Comparison of ENCODE assay signal across 8 mouse cellular contexts in the genomic region with DNA sequence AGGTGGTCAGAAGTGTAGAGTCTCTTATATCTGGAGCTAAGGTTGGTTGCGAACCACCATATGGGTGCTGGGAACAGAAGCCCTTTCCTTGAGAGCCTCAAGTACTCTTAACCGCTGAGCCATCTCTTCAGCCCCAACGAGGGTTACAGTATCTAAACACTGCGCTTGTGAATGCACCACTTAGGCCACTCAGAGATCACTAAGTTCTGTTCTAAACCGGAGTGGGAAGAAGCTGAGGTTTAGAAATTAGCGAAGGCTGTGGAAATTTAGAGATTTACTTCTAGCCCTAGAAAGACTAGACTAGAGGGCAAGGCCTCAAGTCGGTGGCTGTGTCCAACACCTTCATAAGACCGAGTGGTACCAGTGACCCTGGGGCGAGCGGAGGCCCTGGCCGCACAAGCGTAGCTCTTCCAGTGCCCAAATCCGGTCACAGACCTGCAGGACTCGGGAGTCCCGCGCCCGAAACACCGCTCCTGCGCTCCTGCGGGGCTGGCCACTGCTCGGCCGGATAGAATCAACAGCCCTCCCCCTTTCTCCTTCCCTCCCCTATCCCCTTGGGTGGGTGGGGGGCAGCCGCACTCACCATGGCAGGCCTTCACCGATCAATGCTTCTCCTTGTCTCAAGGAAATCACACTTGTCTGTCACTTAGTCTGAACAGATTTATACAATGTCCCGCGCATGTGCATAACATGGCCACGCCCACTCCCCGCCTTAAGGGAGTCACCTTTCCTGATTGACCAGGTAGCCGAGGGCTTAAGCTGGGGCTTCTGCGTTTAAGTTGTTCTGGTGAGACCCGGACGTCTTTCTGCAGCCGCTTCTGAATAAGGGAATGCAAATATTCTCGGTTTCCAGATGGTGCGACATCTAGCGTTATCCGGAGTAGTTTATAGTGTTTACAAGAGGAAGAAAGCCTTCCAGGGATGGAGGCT. TPM values are rescaled to one million over a fixed set of nuclear protein-coding genes. Genes with fewer than 3 reads are reported as not detected.
A peak's percentile ranks its signal among the peaks of the same experiment; 100 is the strongest.
DNase-seq lines count a peak whose midpoint lies in the region; ATAC-seq and TF ChIP-seq lines count a peak whose summit lies in the region.

No protein-coding gene starts in this region.

- WGBS in bone marrow, adult 2 months, result 17% methylated on average over 37 of the region's 37 CpGs
- WGBS in heart, embryonic 11.5 days (ENCODE audit: insufficient replicate concordance), result 8% methylated on average over 37 of the region's 37 CpGs
- WGBS in kidney, embryonic 15.5 days, result 8% methylated on average over 37 of the region's 37 CpGs
- 6% methylated on average over 37 of the region's 37 CpGs for WGBS in limb, embryonic 14.5 days
- WGBS in midbrain, postnatal 0 days, result 7% methylated on average over 37 of the region's 37 CpGs
- 7% methylated on average over 37 of the region's 37 CpGs for WGBS in stomach, embryonic 16.5 days

- peak overlapping the region; percentile 66 for H3K9ac ChIP-seq in heart, embryonic 11.5 days (ENCODE audit: low read depth, low read length)
- peak overlapping the region; percentile 74 for H3K9ac ChIP-seq in kidney, embryonic 15.5 days
- H3K9ac ChIP-seq in limb, embryonic 14.5 days (ENCODE audit: low read depth, low read length, severe bottlenecking), result peak overlapping the region; percentile 71
- peak overlapping the region; percentile 75 for H3K9ac ChIP-seq in midbrain, postnatal 0 days (replicated peaks; ENCODE audit: low read length, poor library complexity, severe bottlenecking)
- H3K9ac ChIP-seq in stomach, embryonic 16.5 days (ENCODE audit: low read length), result peak overlapping the region; percentile 81

- peak; percentile 77 for DNase-seq in A20 (ENCODE audit: low read depth, low spot score)
- peak; percentile 91 for DNase-seq in limb, embryonic 14.5 days (ENCODE audit: low spot score)
- DNase-seq in midbrain, postnatal 0 days (ENCODE audit: low spot score), result peak; percentile 93

- no peak overlapping the region; the same call in 1 of the 2 replicates for H3K27ac ChIP-seq in bone marrow, adult 2 months (ENCODE audit: control insufficient read depth, insufficient read depth, low read depth, low read length, poor library complexity)
- no peak overlapping the region for H3K27ac ChIP-seq in embryonic fibroblast, embryonic 13.5 days (ENCODE audit: insufficient read depth, low read length)
- no peak overlapping the region for H3K27ac ChIP-seq in heart, embryonic 11.5 days (ENCODE audit: low read depth, low read length)
- H3K27ac ChIP-seq in kidney, embryonic 15.5 days, result peak overlapping the region; percentile 69
- H3K27ac ChIP-seq in limb, embryonic 14.5 days (replicated peaks; ENCODE audit: low read depth, low read length), result peak overlapping the region; percentile 72
- peak overlapping the region; percentile 68 for H3K27ac ChIP-seq in midbrain, postnatal 0 days (ENCODE audit: low read depth, low read length)
- H3K27ac ChIP-seq in stomach, embryonic 16.5 days (ENCODE audit: low read length), result peak overlapping the region; percentile 73

- H3K36me3 ChIP-seq in heart, embryonic 11.5 days (ENCODE audit: control insufficient read depth, insufficient read depth, low read length), result no peaks in the 10 kb centered on the region
- no peaks in the 10 kb centered on the region for H3K36me3 ChIP-seq in kidney, embryonic 15.5 days
- no peaks in the 10 kb centered on the region for H3K36me3 ChIP-seq in limb, embryonic 14.5 days (ENCODE audit: control insufficient read depth, insufficient read depth, low read length)
- H3K36me3 ChIP-seq in midbrain, postnatal 0 days (ENCODE audit: insufficient read depth, low read length), result no peaks in the 10 kb centered on the region
- H3K36me3 ChIP-seq in stomach, embryonic 16.5 days (ENCODE audit: control insufficient read depth, insufficient read depth, low read length), result no peaks in the 10 kb centered on the region

- H3K27me3 ChIP-seq in heart, embryonic 11.5 days (ENCODE audit: control insufficient read depth, insufficient read depth, low read length), result no peaks in the 10 kb centered on the region
- no peaks in the 10 kb centered on the region for H3K27me3 ChIP-seq in kidney, embryonic 15.5 days
- no peaks in the 10 kb centered on the region for H3K27me3 ChIP-seq in limb, embryonic 14.5 days (ENCODE audit: control insufficient read depth, insufficient read depth, low read length)
- no peaks in the 10 kb centered on the region for H3K27me3 ChIP-seq in midbrain, postnatal 0 days (ENCODE audit: insufficient read depth, low read length)
- no peaks in the 10 kb centered on the region for H3K27me3 ChIP-seq in stomach, embryonic 16.5 days (ENCODE audit: control insufficient read depth, insufficient read depth, low read length)

- H3K9me3 ChIP-seq in heart, embryonic 11.5 days (replicated peaks; ENCODE audit: control insufficient read depth, low read length), result no peaks in the 10 kb centered on the region
- H3K9me3 ChIP-seq in kidney, embryonic 15.5 days (replicated peaks), result no peaks in the 10 kb centered on the region
- no peaks in the 10 kb centered on the region for H3K9me3 ChIP-seq in limb, embryonic 14.5 days (ENCODE audit: control insufficient read depth, low read length)
- no peaks in the 10 kb centered on the region for H3K9me3 ChIP-seq in midbrain, postnatal 0 days (ENCODE audit: low read length)
- H3K9me3 ChIP-seq in stomach, embryonic 16.5 days (replicated peaks; ENCODE audit: control insufficient read depth, low read length), result no peaks in the 10 kb centered on the region

- TF ChIP-seq POLR2A in bone marrow, adult 2 months (IDR thresholded peaks at IDR 0.05; ENCODE audit: borderline replicate concordance, control insufficient read depth, low read depth, low read length), result no peak
- peak; percentile 71; the same call in 1 of the 2 replicates for TF ChIP-seq POLR2A in embryonic fibroblast, embryonic 13.5 days (IDR thresholded peaks at IDR 0.05; ENCODE audit: low read depth, low read length)
- TF ChIP-seq POLR2A in limb, embryonic 14.5 days (IDR thresholded peaks at IDR 0.05; ENCODE audit: borderline replicate concordance, extremely low read depth, insufficient read depth, insufficient read length), result no peak

- peak overlapping the region; percentile 79 for H3K4me2 ChIP-seq in heart, embryonic 11.5 days
- H3K4me2 ChIP-seq in kidney, embryonic 15.5 days, result peak overlapping the region; percentile 89
- H3K4me2 ChIP-seq in limb, embryonic 14.5 days (replicated peaks; ENCODE audit: low read depth, low read length, severe bottlenecking), result peak overlapping the region; percentile 73
- peak overlapping the region; percentile 83 for H3K4me2 ChIP-seq in midbrain, postnatal 0 days (ENCODE audit: low read depth, low read length, poor library complexity, severe bottlenecking)
- peak overlapping the region; percentile 68 for H3K4me2 ChIP-seq in stomach, embryonic 16.5 days (ENCODE audit: low read depth, low read length)

- peak; percentile 59; the same call in 1 of the 2 replicates for ATAC-seq in heart, embryonic 11.5 days (replicated peaks; ENCODE audit: insufficient number of reproducible peaks, low FRiP score, low TSS enrichment)
- peak; percentile 94 for ATAC-seq in kidney, embryonic 15.5 days (replicated peaks; ENCODE audit: low FRiP score)
- peak; percentile 93 for ATAC-seq in limb, embryonic 14.5 days (ENCODE audit: low FRiP score, low read depth)
- peak; percentile 86 for ATAC-seq in midbrain, postnatal 0 days (ENCODE audit: low FRiP score)
- peak; percentile 91 for ATAC-seq in stomach, embryonic 16.5 days (ENCODE audit: insufficient read depth, low FRiP score)

- no peak for TF ChIP-seq CTCF in bone marrow, adult 2 months (IDR thresholded peaks at IDR 0.05; ENCODE audit: control insufficient read depth, insufficient read depth, low read length)
- no peak for TF ChIP-seq CTCF in embryonic fibroblast, embryonic 13.5 days (IDR thresholded peaks at IDR 0.05; ENCODE audit: borderline replicate concordance, insufficient read depth, low read length)
- peak; percentile 69 for TF ChIP-seq CTCF in midbrain, postnatal 0 days (IDR thresholded peaks at IDR 0.05)

- no peaks in the 10 kb centered on the region; the same call in 1 of the 2 replicates for H3K4me1 ChIP-seq in bone marrow, adult 2 months (ENCODE audit: control insufficient read depth, insufficient read depth, low read length)
- no peaks in the 10 kb centered on the region for H3K4me1 ChIP-seq in embryonic fibroblast, embryonic 13.5 days (ENCODE audit: control insufficient read depth, insufficient read depth, low read length)
- no peaks in the 10 kb centered on the region for H3K4me1 ChIP-seq in heart, embryonic 11.5 days (ENCODE audit: control insufficient read depth, insufficient read depth, low read length)
- H3K4me1 ChIP-seq in kidney, embryonic 15.5 days, result peaks cover 4% of the 10 kb centered on the region; the same call in 1 of the 2 replicates
- no peaks in the 10 kb centered on the region for H3K4me1 ChIP-seq in limb, embryonic 14.5 days (ENCODE audit: control insufficient read depth, insufficient read depth, low read length)
- H3K4me1 ChIP-seq in midbrain, postnatal 0 days (ENCODE audit: insufficient read depth, low read length), result no peaks in the 10 kb centered on the region
- H3K4me1 ChIP-seq in stomach, embryonic 16.5 days (ENCODE audit: control insufficient read depth, insufficient read depth, low read length), result no peaks in the 10 kb centered on the region; the same call in 1 of the 2 replicates

- peak overlapping the region; percentile 54 for H3K4me3 ChIP-seq in bone marrow, adult 2 months (replicated peaks; ENCODE audit: control insufficient read depth, low read depth, low read length)
- H3K4me3 ChIP-seq in embryonic fibroblast, embryonic 13.5 days (ENCODE audit: insufficient read depth, low read length), result peak overlapping the region; percentile 61
- H3K4me3 ChIP-seq in heart, embryonic 11.5 days (ENCODE audit: low read depth, low read length), result peak overlapping the region; percentile 54
- H3K4me3 ChIP-seq in kidney, embryonic 15.5 days (replicated peaks), result peak overlapping the region; percentile 62
- H3K4me3 ChIP-seq in limb, embryonic 14.5 days (replicated peaks; ENCODE audit: low read length), result peak overlapping the region; percentile 58
- peak overlapping the region; percentile 66 for H3K4me3 ChIP-seq in midbrain, postnatal 0 days (ENCODE audit: low read depth, low read length)
- peak overlapping the region; percentile 70 for H3K4me3 ChIP-seq in stomach, embryonic 16.5 days (replicated peaks; ENCODE audit: low read length)

RNA-seq across cellular contexts. Expression of a gene that starts 3.6 kb away (rescaled TPM):
- not detected in 2 replicates for polyA plus RNA-seq in bone marrow, adult 2 months (2011; ENCODE audit: insufficient read depth, insufficient read length, low replicate concordance, missing spikeins)
- polyA plus RNA-seq in embryonic fibroblast, embryonic 13.5 days (2011; ENCODE audit: insufficient read length, low read depth, missing spikeins), result 1.1 and 1.7 TPM in 2 replicates
- polyA plus RNA-seq in heart, embryonic 11.5 days (2014; fragmentation: Nextera tagmentation; extraction: Ambion mirVana), result 0.46 and 0.59 TPM in 2 replicates
- polyA plus RNA-seq in kidney, embryonic 15.5 days (2015; fragmentation: Nextera tagmentation; extraction: Ambion mirVana), result 2.0 and 2.6 TPM in 2 replicates
- 1.8 and 2.4 TPM in 2 replicates for polyA plus RNA-seq in limb, embryonic 14.5 days (2012; rRNA removed)
- polyA plus RNA-seq in limb, embryonic 14.5 days (2014; fragmentation: Nextera tagmentation; extraction: Ambion mirVana), result 0.77 and 1.8 TPM in 2 replicates
- total RNA-seq in midbrain, postnatal 0 days (2014; rRNA removed), result 2.6 and 4.9 TPM in 2 replicates
- polyA plus RNA-seq in midbrain, postnatal 0 days (2015; fragmentation: Nextera tagmentation; extraction: Ambion mirVana), result 2.3 and 2.7 TPM in 2 replicates
- polyA plus RNA-seq in stomach, embryonic 16.5 days (2015; fragmentation: Nextera tagmentation; extraction: Ambion mirVana), result 3.0 and 4.0 TPM in 2 replicates

RNA-seq across cellular contexts. Expression of a gene that starts 32.4 kb away (rescaled TPM):
- not detected in 2 replicates for polyA plus RNA-seq in bone marrow, adult 2 months (2011; ENCODE audit: insufficient read depth, insufficient read length, low replicate concordance, missing spikeins)
- not detected in 2 replicates for polyA plus RNA-seq in embryonic fibroblast, embryonic 13.5 days (2011; ENCODE audit: insufficient read length, low read depth, missing spikeins)
- polyA plus RNA-seq in heart, embryonic 11.5 days (2014; fragmentation: Nextera tagmentation; extraction: Ambion mirVana), result not detected in 2 replicates
- polyA plus RNA-seq in kidney, embryonic 15.5 days (2015; fragmentation: Nextera tagmentation; extraction: Ambion mirVana), result not detected in 2 replicates
- polyA plus RNA-seq in limb, embryonic 14.5 days (2012; rRNA removed), result not detected in 2 replicates
- polyA plus RNA-seq in limb, embryonic 14.5 days (2014; fragmentation: Nextera tagmentation; extraction: Ambion mirVana), result not detected in 2 replicates
- not detected in 2 replicates for total RNA-seq in midbrain, postnatal 0 days (2014; rRNA removed)
- not detected in 2 replicates for polyA plus RNA-seq in midbrain, postnatal 0 days (2015; fragmentation: Nextera tagmentation; extraction: Ambion mirVana)
- not detected in 2 replicates for polyA plus RNA-seq in stomach, embryonic 16.5 days (2015; fragmentation: Nextera tagmentation; extraction: Ambion mirVana)

RNA-seq across cellular contexts. Expression of a gene that starts 36.2 kb away (rescaled TPM):
- 19.2 and 64.3 TPM in 2 replicates for polyA plus RNA-seq in bone marrow, adult 2 months (2011; ENCODE audit: insufficient read depth, insufficient read length, low replicate concordance, missing spikeins)
- 45.5 and 51.3 TPM in 2 replicates for polyA plus RNA-seq in embryonic fibroblast, embryonic 13.5 days (2011; ENCODE audit: insufficient read length, low read depth, missing spikeins)
- polyA plus RNA-seq in heart, embryonic 11.5 days (2014; fragmentation: Nextera tagmentation; extraction: Ambion mirVana), result 25.1 and 27.3 TPM in 2 replicates
- 39.2 and 41.5 TPM in 2 replicates for polyA plus RNA-seq in kidney, embryonic 15.5 days (2015; fragmentation: Nextera tagmentation; extraction: Ambion mirVana)
- polyA plus RNA-seq in limb, embryonic 14.5 days (2012; rRNA removed), result 46.7 and 54.1 TPM in 2 replicates
- 32.9 and 34.2 TPM in 2 replicates for polyA plus RNA-seq in limb, embryonic 14.5 days (2014; fragmentation: Nextera tagmentation; extraction: Ambion mirVana)
- 29.7 and 33.7 TPM in 2 replicates for total RNA-seq in midbrain, postnatal 0 days (2014; rRNA removed)
- polyA plus RNA-seq in midbrain, postnatal 0 days (2015; fragmentation: Nextera tagmentation; extraction: Ambion mirVana), result 18.7 and 19.7 TPM in 2 replicates
- polyA plus RNA-seq in stomach, embryonic 16.5 days (2015; fragmentation: Nextera tagmentation; extraction: Ambion mirVana), result 59.8 and 61.3 TPM in 2 replicates

RNA-seq across cellular contexts. Expression of a gene that starts 38.2 kb away (rescaled TPM):
- polyA plus RNA-seq in bone marrow, adult 2 months (2011; ENCODE audit: insufficient read depth, insufficient read length, low replicate concordance, missing spikeins), result 57.4 and 100 TPM in 2 replicates
- 19.5 and 22.2 TPM in 2 replicates for polyA plus RNA-seq in embryonic fibroblast, embryonic 13.5 days (2011; ENCODE audit: insufficient read length, low read depth, missing spikeins)
- 36.5 and 43.0 TPM in 2 replicates for polyA plus RNA-seq in heart, embryonic 11.5 days (2014; fragmentation: Nextera tagmentation; extraction: Ambion mirVana)
- polyA plus RNA-seq in kidney, embryonic 15.5 days (2015; fragmentation: Nextera tagmentation; extraction: Ambion mirVana), result 43.3 and 45.1 TPM in 2 replicates
- polyA plus RNA-seq in limb, embryonic 14.5 days (2012; rRNA removed), result 53.2 and 58.4 TPM in 2 replicates
- polyA plus RNA-seq in limb, embryonic 14.5 days (2014; fragmentation: Nextera tagmentation; extraction: Ambion mirVana), result 36.8 and 38.4 TPM in 2 replicates
- total RNA-seq in midbrain, postnatal 0 days (2014; rRNA removed), result 27.4 and 34.1 TPM in 2 replicates
- 37.0 and 39.9 TPM in 2 replicates for polyA plus RNA-seq in midbrain, postnatal 0 days (2015; fragmentation: Nextera tagmentation; extraction: Ambion mirVana)
- 36.8 and 46.1 TPM in 2 replicates for polyA plus RNA-seq in stomach, embryonic 16.5 days (2015; fragmentation: Nextera tagmentation; extraction: Ambion mirVana)

RNA-seq across cellular contexts. Expression of a gene that starts 38.8 kb away (rescaled TPM):
- polyA plus RNA-seq in bone marrow, adult 2 months (2011; ENCODE audit: insufficient read depth, insufficient read length, low replicate concordance, missing spikeins), result 26.9 and 42.0 TPM in 2 replicates
- 133 and 144 TPM in 2 replicates for polyA plus RNA-seq in embryonic fibroblast, embryonic 13.5 days (2011; ENCODE audit: insufficient read length, low read depth, missing spikeins)
- 120 and 124 TPM in 2 replicates for polyA plus RNA-seq in heart, embryonic 11.5 days (2014; fragmentation: Nextera tagmentation; extraction: Ambion mirVana)
- 141 TPM in 2 replicates for polyA plus RNA-seq in kidney, embryonic 15.5 days (2015; fragmentation: Nextera tagmentation; extraction: Ambion mirVana)
- 87.2 and 112 TPM in 2 replicates for polyA plus RNA-seq in limb, embryonic 14.5 days (2012; rRNA removed)
- polyA plus RNA-seq in limb, embryonic 14.5 days (2014; fragmentation: Nextera tagmentation; extraction: Ambion mirVana), result 138 and 139 TPM in 2 replicates
- 92.6 and 105 TPM in 2 replicates for total RNA-seq in midbrain, postnatal 0 days (2014; rRNA removed)
- 129 and 137 TPM in 2 replicates for polyA plus RNA-seq in midbrain, postnatal 0 days (2015; fragmentation: Nextera tagmentation; extraction: Ambion mirVana)
- 116 and 131 TPM in 2 replicates for polyA plus RNA-seq in stomach, embryonic 16.5 days (2015; fragmentation: Nextera tagmentation; extraction: Ambion mirVana)

Comparison
In these comparisons a context has a peak if more than half of its experiments do, and no peak if none do; other contexts are left out.
1. H3K27ac ChIP-seq: peak in kidney, embryonic 15.5 days (single experiment), limb, embryonic 14.5 days (single experiment), midbrain, postnatal 0 days (single experiment) and stomach, embryonic 16.5 days (single experiment); none in bone marrow, adult 2 months (single experiment), embryonic fibroblast, embryonic 13.5 days (single experiment) and heart, embryonic 11.5 days (single experiment).
2. Peak in every context shown above with its lines, with median percentiles within 50 percentile points of each other: DNase-seq, H3K4me3 ChIP-seq, ATAC-seq, H3K4me2 ChIP-seq and H3K9ac ChIP-seq.